Mouse (Mus musculus) myocyte (in vitro differentiated cells): ENCODE measurements around the gene Abca16. TPM values are rescaled to one million over a fixed set of nuclear protein-coding genes. Genes with fewer than 3 reads are reported as not detected.

Experiments used
- H3K27me3 ChIP-seq: one replicate; pipeline ENCODE4 v1.6.1; 2011; ENCODE audit not compliant: control insufficient read depth, insufficient read depth, insufficient read length
- H3K36me3 ChIP-seq: one replicate; pipeline ENCODE4 v1.6.1; 2011; ENCODE audit not compliant: control insufficient read depth, insufficient read depth
- H3K4me2 ChIP-seq: one replicate; pipeline ENCODE4 v1.6.1; 2011; ENCODE audit warnings: low read depth, control low read depth
- H3K4me3 ChIP-seq: one replicate; pipeline ENCODE4 v1.5.1; 2011; ENCODE audit warnings: mild to moderate bottlenecking, control low read depth, moderate library complexity
- H3K79me2 ChIP-seq: one replicate; pipeline ENCODE4 v1.6.1; 2011; ENCODE audit not compliant: control insufficient read depth, insufficient read depth
- H3ac ChIP-seq: one replicate; pipeline ENCODE4 v1.6.1; 2011; ENCODE audit not compliant: control insufficient read depth, insufficient read length
- CEBPB ChIP-seq: IDR thresholded peaks from 2 replicates; pipeline ENCODE4 v1.6.1; 2011; ENCODE audit warnings: mild to moderate bottlenecking, moderate library complexity; ENCODE audit not compliant: poor library complexity, insufficient read depth, severe bottlenecking
- E2F4 ChIP-seq: IDR thresholded peaks from one replicate; pipeline ENCODE4 v1.6.1; 2011; ENCODE audit warnings: mild to moderate bottlenecking, control low read depth, moderate library complexity; ENCODE audit not compliant: insufficient read depth
- MAX ChIP-seq: IDR thresholded peaks from one replicate; pipeline ENCODE4 v1.6.1; 2011; ENCODE audit warnings: low read depth, mild to moderate bottlenecking, control low read depth
- MYOD1 ChIP-seq, 3 experiments: IDR thresholded peaks; one replicate each; pipeline ENCODE4 v1.6.1; 2011; ENCODE audit warnings: control low read depth in 2 of 3, low read depth in 2 of 3, mild to moderate bottlenecking in 2 of 3, moderate library complexity in 1 of 3; ENCODE audit not compliant: insufficient read length in 2 of 3, control insufficient read depth in 1 of 3
- MYOG ChIP-seq, 3 experiments: IDR thresholded peaks; one replicate each; pipeline ENCODE4 v1.6.1; 2011; ENCODE audit warnings: control low read depth in 2 of 3, low read depth in 2 of 3, mild to moderate bottlenecking in 2 of 3; ENCODE audit not compliant: insufficient read length in 2 of 3, control insufficient read depth in 1 of 3, insufficient read depth in 1 of 3
- POLR2A ChIP-seq: IDR thresholded peaks from one replicate; pipeline ENCODE4 v1.6.1; 2011; ENCODE audit warnings: low read depth, mild to moderate bottlenecking, control low read depth, moderate library complexity; ENCODE audit not compliant: insufficient read length
- POLR2AphosphoS2 ChIP-seq: IDR thresholded peaks from one replicate; pipeline ENCODE4 v1.6.1; 2011; ENCODE audit warnings: low read depth, control low read depth; ENCODE audit not compliant: insufficient read length
- REST ChIP-seq: IDR thresholded peaks from one replicate; pipeline ENCODE4 v1.6.1; 2011; ENCODE audit warnings: mild to moderate bottlenecking, control low read depth, moderate library complexity; ENCODE audit not compliant: insufficient read depth, insufficient read length
- SRF ChIP-seq: IDR thresholded peaks from one replicate; pipeline ENCODE4 v1.6.1; 2011; ENCODE audit warnings: low read depth; ENCODE audit not compliant: control insufficient read depth, insufficient read length
- TCF12 ChIP-seq: IDR thresholded peaks from one replicate; pipeline ENCODE4 v1.6.1; 2011; ENCODE audit warnings: mild to moderate bottlenecking, control low read depth; ENCODE audit not compliant: poor library complexity, insufficient read depth, severe bottlenecking
- TCF3 ChIP-seq: IDR thresholded peaks from one replicate; pipeline ENCODE4 v1.6.1; 2011; ENCODE audit warnings: low read depth, control low read depth; ENCODE audit not compliant: insufficient read length
- USF1 ChIP-seq: IDR thresholded peaks from one replicate; pipeline ENCODE4 v1.6.1; 2011; ENCODE audit warnings: low read depth, mild to moderate bottlenecking, control low read depth, moderate library complexity
- polyA plus RNA-seq: library from polyadenylated mRNA; unstranded; fragments of >200 nt; fragmentation: generic; extraction: Trizol; gene quantifications from one replicate; pipeline ENCODE4 v1.2.1, GENCODE M21; 2012; ENCODE audit warnings: missing spikeins

Gene Abca16
- polyA plus RNA-seq, 1 experiment, result not detected

DNA sequence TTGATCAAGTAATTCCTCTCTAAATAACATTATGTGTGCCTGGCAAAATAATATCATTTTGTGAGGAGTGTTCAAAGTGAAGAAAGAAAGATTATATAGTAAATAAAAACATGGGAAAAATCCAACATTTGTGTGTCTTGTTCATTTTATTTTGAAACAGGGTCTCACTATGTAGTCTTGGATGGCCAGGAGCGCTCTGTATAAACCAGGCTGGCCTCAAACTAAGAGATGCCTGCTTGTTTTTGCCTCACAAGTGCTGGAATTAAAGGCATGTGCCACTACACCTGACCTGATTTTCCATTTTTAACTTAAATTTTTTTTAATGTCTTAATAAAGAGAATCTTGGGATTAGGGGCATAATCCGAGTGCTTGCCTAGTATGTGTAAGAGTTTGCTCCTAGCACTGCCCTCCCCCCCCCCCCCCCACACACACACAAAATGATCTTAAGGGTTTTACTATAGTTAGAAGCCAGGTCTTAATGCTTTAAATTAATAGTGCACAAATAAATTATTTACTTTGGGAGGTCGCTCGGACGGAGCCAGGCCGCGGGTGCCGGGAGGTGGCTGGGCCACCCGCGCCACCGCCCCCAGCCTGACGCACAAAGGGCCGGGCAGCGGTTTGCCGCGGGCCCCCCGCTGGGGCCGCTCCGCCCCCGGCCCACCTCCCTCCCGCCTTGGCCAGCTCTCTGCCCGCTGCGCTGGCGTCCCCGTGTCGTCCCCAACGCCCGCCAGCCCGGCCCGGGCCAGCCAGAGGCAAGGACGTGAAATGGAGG is 94.6 kb downstream of the Abca16 start:
- no peak overlapping the region for H3K4me3 ChIP-seq

DNA sequence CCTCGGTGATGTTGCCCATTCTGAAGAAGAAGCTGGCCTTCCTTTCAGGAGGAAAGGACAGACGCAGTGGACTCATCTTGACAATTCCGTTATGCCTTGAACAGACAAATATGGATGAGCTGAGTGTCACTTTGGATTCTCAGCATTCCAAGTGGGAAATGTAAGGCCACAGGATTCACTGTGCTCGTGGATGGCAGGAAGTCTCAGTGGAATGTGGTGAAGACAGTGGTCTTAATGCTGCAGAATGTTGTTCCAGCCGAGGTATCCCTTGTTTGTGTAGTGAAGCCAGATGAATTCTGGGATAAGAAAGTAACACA is 95.2 kb downstream of the Abca16 start:
- Histone ChIP-seq H3K79me2 (no peaks in the 10 kb centered on the region), H3ac (no peak overlapping the region), H3K36me3 (no peaks in the 10 kb centered on the region), H3K27me3 (no peaks in the 10 kb centered on the region), H3K4me3 (no peak overlapping the region), H3K4me2 (no peak overlapping the region)
- TF ChIP-seq TCF12 (no peak), MYOD1 (IDR thresholded peaks at IDR 0.05; ENCODE audit: control insufficient read depth in 1 of 3, insufficient read length in 2 of 3, low read depth in 2 of 3) (no peak), E2F4 (no peak)

More for the DNA sequence above, 94.6 kb downstream of the Abca16 start:
- no peaks in the 10 kb centered on the region for H3K79me2 ChIP-seq
- H3ac ChIP-seq, result no peak overlapping the region
- no peaks in the 10 kb centered on the region for H3K27me3 ChIP-seq
- H3K36me3 ChIP-seq, result no peaks in the 10 kb centered on the region
- TF ChIP-seq MAX (no peak), USF1 (no peak), MYOD1 (IDR thresholded peaks at IDR 0.05; ENCODE audit: control insufficient read depth in 1 of 3, insufficient read length in 2 of 3, low read depth in 2 of 3) (no peak), TCF3 (no peak), SRF (no peak), MYOG (IDR thresholded peaks at IDR 0.05; ENCODE audit: control insufficient read depth in 1 of 3, insufficient read depth in 1 of 3, insufficient read length in 2 of 3, low read depth in 2 of 3) (no peak), CEBPB (no peak), E2F4 (no peak)
- no peak overlapping the region for H3K4me2 ChIP-seq

DNA sequence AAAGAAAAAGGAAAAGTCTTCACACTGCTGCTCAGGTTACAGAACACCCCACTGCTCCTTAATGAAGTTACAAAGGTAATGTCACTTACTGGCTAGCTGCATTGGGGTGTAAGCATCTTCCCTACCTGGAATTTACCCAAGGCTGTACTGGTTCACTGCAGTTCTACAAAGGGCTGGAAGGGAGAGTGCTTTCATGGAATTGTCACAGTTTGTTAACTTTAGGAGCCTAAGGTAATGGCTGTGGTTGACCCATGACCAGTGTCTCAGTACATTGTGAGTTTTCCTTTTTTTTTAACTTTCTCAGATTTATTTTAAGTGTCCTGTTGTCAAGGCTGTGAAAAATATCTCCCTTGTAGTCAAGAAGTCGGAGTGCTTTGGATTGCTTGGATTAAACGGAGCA is 125.4 kb downstream of the Abca16 start:
- no peaks in the 10 kb centered on the region for H3K27me3 ChIP-seq
- H3K4me3 ChIP-seq, result no peak overlapping the region
- H3K36me3 ChIP-seq, result no peaks in the 10 kb centered on the region
- no peak overlapping the region for H3K4me2 ChIP-seq
- no peaks in the 10 kb centered on the region for H3K79me2 ChIP-seq
- H3ac ChIP-seq, result no peak overlapping the region
- TF ChIP-seq MAX, result no peak

DNA sequence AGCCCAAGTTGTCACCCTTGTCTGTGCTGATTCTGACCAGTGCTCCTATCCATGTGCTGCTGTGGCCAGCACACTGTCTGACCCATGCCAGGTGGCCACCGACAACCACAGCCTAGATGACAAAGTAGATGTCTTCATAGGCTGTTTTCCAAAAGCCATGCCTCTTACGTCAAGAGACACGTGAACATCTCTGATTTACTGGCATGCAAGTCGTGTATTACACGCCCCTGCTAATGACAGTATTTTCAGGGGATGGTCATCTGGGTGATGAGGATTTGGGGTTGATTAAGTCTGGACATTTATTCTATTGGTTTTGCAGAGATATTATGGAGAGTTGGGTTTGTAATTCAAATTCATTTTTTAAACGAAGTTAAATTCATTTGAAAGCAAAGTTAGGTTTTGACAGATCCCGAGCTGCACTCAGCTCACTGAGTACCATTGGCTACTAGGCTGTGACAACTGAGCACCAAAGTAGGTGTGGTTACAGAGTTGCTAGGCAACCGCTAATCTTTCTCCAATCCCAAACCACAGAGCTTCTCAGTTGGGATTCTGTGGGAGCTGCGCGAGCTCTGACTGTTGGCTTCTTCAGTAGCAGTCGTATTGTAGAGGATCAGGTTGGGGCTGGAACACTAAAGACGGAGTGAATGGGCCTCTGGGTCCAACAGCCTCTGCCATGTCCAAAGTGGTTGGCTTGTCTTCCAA is 143.2 kb downstream of the Abca16 start:
- H3ac ChIP-seq, result no peak overlapping the region
- H3K79me2 ChIP-seq, result no peaks in the 10 kb centered on the region
- H3K4me3 ChIP-seq, result no peak overlapping the region
- no peaks in the 10 kb centered on the region for H3K36me3 ChIP-seq
- H3K27me3 ChIP-seq, result no peaks in the 10 kb centered on the region
- TF ChIP-seq POLR2A (no peak), TCF12 (no peak), MAX (no peak), SRF (no peak), POLR2AphosphoS2 (no peak), E2F4 (no peak), USF1 (no peak), REST (no peak), MYOD1 (IDR thresholded peaks at IDR 0.05; ENCODE audit: control insufficient read depth in 1 of 3, insufficient read length in 2 of 3, low read depth in 2 of 3) (no peak), CEBPB (no peak), MYOG (IDR thresholded peaks at IDR 0.05; ENCODE audit: control insufficient read depth in 1 of 3, insufficient read depth in 1 of 3, insufficient read length in 2 of 3, low read depth in 2 of 3) (no peak), TCF3 (no peak)
- H3K4me2 ChIP-seq, result no peak overlapping the region

DNA sequence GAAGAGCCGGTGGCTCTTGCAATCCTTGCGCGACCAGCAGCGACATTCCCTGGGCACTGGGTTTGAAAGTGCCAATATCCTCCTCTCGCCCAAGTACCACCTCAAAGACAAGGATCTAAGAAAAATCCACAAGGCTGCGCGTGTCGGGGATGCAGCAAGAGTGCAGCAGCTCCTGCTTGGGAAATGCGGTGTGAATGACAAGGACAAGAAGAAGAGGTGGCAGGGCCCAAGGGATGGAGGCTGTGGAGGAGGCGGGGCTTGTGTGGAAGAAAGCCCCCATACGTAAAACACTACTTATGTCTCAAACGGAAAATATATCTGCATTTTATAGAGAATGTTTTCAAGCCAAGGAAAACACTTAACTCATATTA is 143.7 kb downstream of the Abca16 start:
- no peak for TF ChIP-seq E2F4
- no peak for TF ChIP-seq POLR2A
- TF ChIP-seq CEBPB, result no peak
- TF ChIP-seq SRF, result no peak
- TF ChIP-seq USF1, result no peak
- TF ChIP-seq MAX, result no peak
- no peak for TF ChIP-seq MYOD1 (IDR thresholded peaks at IDR 0.05; ENCODE audit: control insufficient read depth in 1 of 3, insufficient read length in 2 of 3, low read depth in 2 of 3)
- TF ChIP-seq TCF3, result no peak
- no peak for TF ChIP-seq TCF12
- no peak for TF ChIP-seq POLR2AphosphoS2
- H3K4me2 ChIP-seq, result no peak overlapping the region

More for the DNA sequence above, 143.7 kb downstream of the Abca16 start:
- Histone ChIP-seq H3ac (no peak overlapping the region), H3K36me3 (no peaks in the 10 kb centered on the region), H3K27me3 (no peaks in the 10 kb centered on the region), H3K4me3 (no peak overlapping the region), H3K79me2 (no peaks in the 10 kb centered on the region)
